Mouse (Mus musculus): ENCODE measurements around the gene Cnp. TPM values are rescaled to one million over a fixed set of nuclear protein-coding genes. Genes with fewer than 3 reads are reported as not detected.
"Not testable (repeated sequence)": the region's sequence is repeated elsewhere in the genome, so short reads cannot be mapped to it uniquely, and the experiment has no call there.

The Cnp gene
- polyA plus RNA-seq, 1 experiment from 2014 or later = 33.6 TPM

GRCm38 (mm10) chr11:100611627-100612026 lies 36.9 kb downstream of the Cnp start:
- no peak for ATAC-seq (ENCODE audit: low FRiP score, low TSS enrichment)
- no peaks in the 10 kb centered on the region; the same call in 1 of the 2 replicates for H3K36me3 ChIP-seq (ENCODE audit: insufficient read depth, low read length)
- 85% methylated on average over 6 of the region's 6 CpGs for WGBS

GRCm38 (mm10) chr11:100613241-100613640 lies 38.5 kb downstream of the Cnp start:
- no peak for ATAC-seq (ENCODE audit: low FRiP score, low TSS enrichment)
- Histone ChIP-seq H3K4me2 (replicated peaks; ENCODE audit: low read depth, low read length) (no peak overlapping the region), H3K9me3 (ENCODE audit: low read length) (no peaks in the 10 kb centered on the region), H3K9ac (replicated peaks; ENCODE audit: low read length) (no peak overlapping the region), H3K27me3 (ENCODE audit: insufficient read depth, low read length) (no peaks in the 10 kb centered on the region), H3K4me3 (ENCODE audit: low read length) (no peak overlapping the region; the same call in 1 of the 2 replicates), H3K4me1 (ENCODE audit: insufficient read depth, low read length) (peaks cover 18% of the 10 kb centered on the region), H3K36me3 (ENCODE audit: insufficient read depth, low read length) (no peaks in the 10 kb centered on the region; the same call in 1 of the 2 replicates), H3K27ac (ENCODE audit: low read length) (no peak overlapping the region)
- WGBS = 94% methylated on average over 3 of the region's 3 CpGs

More at GRCm38 (mm10) chr11:100611627-100612026, 36.9 kb downstream of the Cnp start:
- Histone ChIP-seq H3K4me2 (replicated peaks; ENCODE audit: low read depth, low read length) (no peak overlapping the region), H3K9me3 (ENCODE audit: low read length) (no peaks in the 10 kb centered on the region), H3K27ac (ENCODE audit: low read length) (no peak overlapping the region), H3K9ac (replicated peaks; ENCODE audit: low read length) (no peak overlapping the region), H3K4me3 (ENCODE audit: low read length) (no peak overlapping the region), H3K27me3 (ENCODE audit: insufficient read depth, low read length) (no peaks in the 10 kb centered on the region), H3K4me1 (ENCODE audit: insufficient read depth, low read length) (peaks cover 10% of the 10 kb centered on the region)

- H3K9me3 ChIP-seq (ENCODE audit: low read length) = no peaks in the 10 kb centered on the region
- 89% methylated on average over 5 of the region's 5 CpGs for WGBS
- no peak overlapping the region for H3K4me2 ChIP-seq (replicated peaks; ENCODE audit: low read depth, low read length)
- H3K27ac ChIP-seq (ENCODE audit: low read length) = no peak overlapping the region
- peaks cover 16% of the 10 kb centered on the region for H3K4me1 ChIP-seq (ENCODE audit: insufficient read depth, low read length)
- no peak overlapping the region for H3K9ac ChIP-seq (replicated peaks; ENCODE audit: low read length)
- no peaks in the 10 kb centered on the region for H3K27me3 ChIP-seq (ENCODE audit: insufficient read depth, low read length)
- H3K4me3 ChIP-seq (ENCODE audit: low read length) = no peak overlapping the region
- ATAC-seq (ENCODE audit: low FRiP score, low TSS enrichment) = no peak
- H3K36me3 ChIP-seq (ENCODE audit: insufficient read depth, low read length) = no peaks in the 10 kb centered on the region; the same call in 1 of the 2 replicates
Observed at GRCm38 (mm10) chr11:100616332-100616731, 41.6 kb downstream of the Cnp start.

- H3K9me3 ChIP-seq (ENCODE audit: low read length); H3K9ac ChIP-seq (replicated peaks; ENCODE audit: low read length); ATAC-seq (ENCODE audit: low FRiP score, low TSS enrichment); H3K4me3 ChIP-seq (ENCODE audit: low read length); H3K27ac ChIP-seq (ENCODE audit: low read length); H3K27me3 ChIP-seq (ENCODE audit: insufficient read depth, low read length); H3K36me3 ChIP-seq (ENCODE audit: insufficient read depth, low read length); H3K4me2 ChIP-seq (replicated peaks; ENCODE audit: low read depth, low read length): not testable (repeated sequence)
- WGBS = 96% methylated on average over 7 of the region's 7 CpGs
- peaks cover 16% of the 10 kb centered on the region for H3K4me1 ChIP-seq (ENCODE audit: insufficient read depth, low read length)
Observed at GRCm38 (mm10) chr11:100616836-100617235, 42.1 kb downstream of the Cnp start.

- H3K4me3 ChIP-seq (ENCODE audit: low read length) = no peak overlapping the region
- H3K36me3 ChIP-seq (ENCODE audit: insufficient read depth, low read length) = no peaks in the 10 kb centered on the region; the same call in 1 of the 2 replicates
- no peaks in the 10 kb centered on the region for H3K27me3 ChIP-seq (ENCODE audit: insufficient read depth, low read length)
- H3K9ac ChIP-seq (replicated peaks; ENCODE audit: low read length) = no peak overlapping the region
- WGBS = 88% methylated on average over 4 of the region's 4 CpGs
- H3K4me1 ChIP-seq (ENCODE audit: insufficient read depth, low read length) = peaks cover 17% of the 10 kb centered on the region
- no peak for ATAC-seq (ENCODE audit: low FRiP score, low TSS enrichment)
- no peak overlapping the region for H3K27ac ChIP-seq (ENCODE audit: low read length)
- no peaks in the 10 kb centered on the region for H3K9me3 ChIP-seq (ENCODE audit: low read length)
- peak overlapping the region; percentile 72; the same call in 1 of the 2 replicates for H3K4me2 ChIP-seq (replicated peaks; ENCODE audit: low read depth, low read length)
Observed at GRCm38 (mm10) chr11:100617480-100617879, 42.8 kb downstream of the Cnp start.

GRCm38 (mm10) chr11:100618761-100619484 lies 44.2 kb downstream of the Cnp start, which contains the start of gene Nkiras2:
Nkiras2 (plus strand) TSS chr11:100619244.
- under 1% methylated on average over 36 of the region's 36 CpGs for WGBS
- peaks cover 24% of the 10 kb centered on the region for H3K4me1 ChIP-seq (ENCODE audit: insufficient read depth, low read length)
- peak; percentile 69 for ATAC-seq (ENCODE audit: low FRiP score, low TSS enrichment)

GRCm38 (mm10) chr11:100619485-100619975 lies 44.8 kb downstream of the Cnp start:
- H3K4me3 ChIP-seq (ENCODE audit: low read length) = peak overlapping the region; percentile 72
- H3K27me3 ChIP-seq (ENCODE audit: insufficient read depth, low read length) = no peaks in the 10 kb centered on the region
- H3K4me1 ChIP-seq (ENCODE audit: insufficient read depth, low read length) = peaks cover 29% of the 10 kb centered on the region
- H3K27ac ChIP-seq (ENCODE audit: low read length) = peak overlapping the region; percentile 93
- no peaks in the 10 kb centered on the region for H3K9me3 ChIP-seq (ENCODE audit: low read length)
- WGBS = under 1% methylated on average over 40 of the region's 40 CpGs
- no peaks in the 10 kb centered on the region; the same call in 1 of the 2 replicates for H3K36me3 ChIP-seq (ENCODE audit: insufficient read depth, low read length)
- peak; percentile 96 for ATAC-seq (ENCODE audit: low FRiP score, low TSS enrichment)
- H3K4me2 ChIP-seq (replicated peaks; ENCODE audit: low read depth, low read length) = peak overlapping the region; percentile 72
- H3K9ac ChIP-seq (replicated peaks; ENCODE audit: low read length) = peak overlapping the region; percentile 88

More at GRCm38 (mm10) chr11:100618761-100619484, 44.2 kb downstream of the Cnp start, which contains the start of gene Nkiras2:
- no peaks in the 10 kb centered on the region; the same call in 1 of the 2 replicates for H3K36me3 ChIP-seq (ENCODE audit: insufficient read depth, low read length)
- H3K4me3 ChIP-seq (ENCODE audit: low read length) = peak within 1 kb of the TSS; percentile 72
- peak within 1 kb of the TSS; percentile 88 for H3K9ac ChIP-seq (replicated peaks; ENCODE audit: low read length)
- no peaks in the 10 kb centered on the region for H3K27me3 ChIP-seq (ENCODE audit: insufficient read depth, low read length)
- H3K9me3 ChIP-seq (ENCODE audit: low read length) = no peaks in the 10 kb centered on the region
- H3K27ac ChIP-seq (ENCODE audit: low read length) = peak within 1 kb of the TSS; percentile 93
- peak within 1 kb of the TSS; percentile 72 for H3K4me2 ChIP-seq (replicated peaks; ENCODE audit: low read depth, low read length)

GRCm38 (mm10) chr11:100619982-100620381 lies 45.3 kb downstream of the Cnp start, which contains the start of gene Dnajc7:
Dnajc7 (minus strand) TSS chr11:100620168.
- under 1% methylated on average over 11 of the region's 11 CpGs for WGBS
- 0 out of 2 replicates have a peak, but pooled peaks have one; percentile 0 for ATAC-seq (ENCODE audit: low FRiP score, low TSS enrichment)
- peak within 1 kb of the TSS; percentile 93 for H3K27ac ChIP-seq (ENCODE audit: low read length)
- peak within 1 kb of the TSS; percentile 72 for H3K4me2 ChIP-seq (replicated peaks; ENCODE audit: low read depth, low read length)
- peak within 1 kb of the TSS; percentile 88 for H3K9ac ChIP-seq (replicated peaks; ENCODE audit: low read length)
- peaks cover 3% of the 10 kb centered on the region; the same call in 1 of the 2 replicates for H3K36me3 ChIP-seq (ENCODE audit: insufficient read depth, low read length)
- peak within 1 kb of the TSS; percentile 72 for H3K4me3 ChIP-seq (ENCODE audit: low read length)
- peaks cover 29% of the 10 kb centered on the region for H3K4me1 ChIP-seq (ENCODE audit: insufficient read depth, low read length)
- H3K9me3 ChIP-seq (ENCODE audit: low read length) = no peaks in the 10 kb centered on the region
- H3K27me3 ChIP-seq (ENCODE audit: insufficient read depth, low read length) = no peaks in the 10 kb centered on the region

- no peaks in the 10 kb centered on the region for H3K27me3 ChIP-seq (ENCODE audit: insufficient read depth, low read length)
- peak overlapping the region; percentile 89 for H3K9ac ChIP-seq (replicated peaks; ENCODE audit: low read length)
- ATAC-seq (ENCODE audit: low FRiP score, low TSS enrichment) = peak; percentile 86
- H3K27ac ChIP-seq (ENCODE audit: low read length) = peak overlapping the region; percentile 91
- H3K4me1 ChIP-seq (ENCODE audit: insufficient read depth, low read length) = peaks cover 31% of the 10 kb centered on the region
- H3K36me3 ChIP-seq (ENCODE audit: insufficient read depth, low read length) = peaks cover 13% of the 10 kb centered on the region; the same call in 1 of the 2 replicates
- peak overlapping the region; percentile 65 for H3K4me2 ChIP-seq (replicated peaks; ENCODE audit: low read depth, low read length)
- under 1% methylated on average over 24 of the region's 24 CpGs for WGBS
- no peaks in the 10 kb centered on the region for H3K9me3 ChIP-seq (ENCODE audit: low read length)
- peak overlapping the region; percentile 85 for H3K4me3 ChIP-seq (ENCODE audit: low read length)
Observed at GRCm38 (mm10) chr11:100622714-100623113, 48.0 kb downstream of the Cnp start.
